Mouse (Mus musculus) liver (tissue): Measurements from ENCODE around the gene Tmcc3.

Experiments used
- DNase-seq: peaks from one replicate; pipeline ENCODE4 v3.0.0-alpha.2; 2020; ENCODE audit warnings: mixed read lengths

Tmcc3 gene

DNA sequence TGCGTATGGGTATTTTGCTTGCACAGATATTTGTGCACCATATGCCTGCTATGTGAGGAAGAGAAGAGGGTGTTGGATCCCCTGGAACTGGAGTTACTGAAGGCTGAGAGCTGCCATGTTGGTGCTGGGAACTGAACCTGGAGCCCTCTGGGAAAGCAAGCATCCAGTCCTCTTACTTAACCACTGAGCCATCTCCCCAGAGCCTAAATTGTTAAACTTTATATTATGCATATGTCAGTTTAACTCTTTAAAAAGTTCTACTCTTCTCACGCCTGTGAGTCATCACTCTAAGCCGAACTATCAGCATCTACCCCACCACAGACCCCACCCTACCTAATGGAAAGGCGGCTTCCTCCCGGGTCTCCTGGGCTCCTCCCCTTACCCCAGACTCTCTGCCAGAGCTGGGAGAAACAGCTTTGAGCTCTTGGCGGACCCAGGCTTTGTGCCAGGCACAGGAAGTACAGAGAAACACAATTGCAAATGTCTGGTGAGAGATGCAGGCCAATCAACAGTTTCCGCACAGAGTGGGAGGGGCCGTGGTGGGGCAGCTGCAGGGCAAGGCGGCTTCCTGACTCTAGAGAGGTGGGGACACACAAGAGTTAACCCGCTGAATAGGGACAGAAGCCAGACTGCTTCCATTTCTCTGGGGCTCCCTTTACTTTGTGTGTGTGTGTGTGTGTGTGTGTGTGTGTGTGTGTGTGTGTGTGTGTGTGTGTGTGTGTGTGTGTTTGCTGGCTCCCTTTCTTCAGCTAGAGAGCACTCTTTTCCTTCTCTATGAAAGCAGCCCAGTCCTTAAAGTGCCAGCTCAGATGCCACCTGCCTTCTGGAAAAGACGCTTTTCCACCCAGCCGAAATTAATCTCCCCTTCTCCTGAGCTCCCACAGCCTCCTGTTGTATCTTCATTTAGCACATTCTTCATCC, 114.5 kb downstream of the Tmcc3 start:
- DNase-seq: peak; percentile 58

DNA sequence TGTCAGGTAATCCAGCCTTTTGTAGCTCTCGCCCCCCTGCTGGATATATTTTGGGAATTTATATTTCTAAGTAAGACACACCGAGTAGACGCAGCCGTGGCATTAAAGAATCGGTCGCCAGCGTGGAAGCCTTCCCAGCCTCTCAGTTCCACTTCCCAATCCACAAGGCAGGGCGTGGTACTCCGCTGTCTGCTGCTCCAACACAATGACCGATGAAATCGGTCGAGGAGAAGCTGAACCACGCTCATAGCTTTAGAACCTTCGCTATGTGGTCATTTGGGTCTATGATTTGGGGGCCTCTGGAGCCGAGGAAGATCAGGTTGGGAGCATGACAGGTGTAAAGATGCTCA, 115.1 kb downstream of the Tmcc3 start:
- no peak for DNase-seq

DNA sequence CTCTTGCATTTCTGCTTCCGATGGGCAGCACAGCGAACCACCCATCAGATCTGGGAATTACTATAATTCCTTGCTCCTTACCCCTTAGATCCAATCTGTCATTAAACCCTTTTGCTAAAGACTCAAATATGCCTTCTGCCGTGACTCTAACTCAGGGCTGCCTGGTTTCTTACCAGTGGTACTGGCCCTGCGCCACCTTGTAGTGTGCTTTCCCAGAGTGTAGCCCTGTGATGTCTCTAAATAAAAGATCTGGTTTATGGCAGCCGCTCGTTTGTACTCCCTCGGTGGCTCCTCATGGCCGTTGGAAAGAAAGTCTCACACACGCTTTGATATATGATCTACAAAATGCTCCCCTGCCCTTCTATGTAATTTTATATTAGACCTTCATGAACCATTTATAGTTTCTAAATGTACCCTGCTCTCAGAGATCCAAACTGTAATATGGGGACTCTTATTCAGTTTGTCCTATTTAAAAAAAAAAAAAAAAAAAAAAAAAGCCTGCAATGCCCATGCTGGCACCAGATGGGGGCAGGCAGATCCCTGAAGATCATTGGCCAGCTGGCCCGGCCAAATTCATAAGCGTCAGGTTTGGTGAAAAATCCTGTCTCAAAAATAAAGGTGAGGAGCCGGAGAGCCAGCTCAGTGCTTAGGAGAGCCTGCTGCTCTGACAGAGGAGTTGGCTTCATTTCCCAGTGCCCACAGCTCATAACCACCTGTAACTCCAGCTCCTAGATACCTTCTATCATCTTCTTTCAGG, 116.6 kb downstream of the Tmcc3 start:
- DNase-seq: no peak

DNA sequence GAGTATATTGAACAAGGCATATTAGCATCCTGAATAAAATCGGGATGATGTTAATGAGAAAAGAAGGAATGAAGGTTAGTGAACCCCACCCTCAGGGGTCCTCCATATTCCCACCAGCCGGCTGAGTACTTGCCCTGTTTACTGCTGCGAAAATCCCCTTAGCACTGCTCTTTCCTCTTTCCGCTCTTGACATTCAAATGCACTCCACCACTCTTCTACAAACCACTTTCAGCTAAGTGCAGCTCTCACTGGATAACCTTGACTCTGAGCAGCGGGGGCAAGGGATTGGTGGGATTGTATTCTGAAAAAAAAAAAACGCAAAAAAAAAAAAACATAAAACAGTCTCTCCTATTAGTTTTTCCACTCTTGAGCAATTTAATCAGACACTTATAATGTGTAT, 118.8 kb downstream of the Tmcc3 start:
- DNase-seq: no peak

DNA sequence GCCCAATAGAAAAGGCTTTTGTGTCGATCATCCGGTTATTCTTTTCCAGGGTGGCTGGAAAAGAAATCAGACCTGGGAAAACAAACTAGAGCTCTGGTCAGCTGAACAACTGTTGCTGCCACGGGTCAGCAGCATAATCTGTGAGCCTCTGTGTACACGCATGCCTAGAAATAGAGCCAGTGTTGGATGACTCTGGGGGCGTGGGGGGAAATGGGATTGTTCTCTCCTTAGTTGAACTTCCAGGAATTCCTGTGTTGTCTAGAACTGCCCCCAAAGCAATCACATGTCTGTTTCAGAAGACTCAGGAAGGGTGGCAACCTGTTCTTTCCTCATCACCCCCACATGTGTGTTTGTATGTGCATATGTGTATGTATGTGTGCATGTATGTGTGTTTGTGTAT, 121.2 kb downstream of the Tmcc3 start:
- no peak for DNase-seq

DNA sequence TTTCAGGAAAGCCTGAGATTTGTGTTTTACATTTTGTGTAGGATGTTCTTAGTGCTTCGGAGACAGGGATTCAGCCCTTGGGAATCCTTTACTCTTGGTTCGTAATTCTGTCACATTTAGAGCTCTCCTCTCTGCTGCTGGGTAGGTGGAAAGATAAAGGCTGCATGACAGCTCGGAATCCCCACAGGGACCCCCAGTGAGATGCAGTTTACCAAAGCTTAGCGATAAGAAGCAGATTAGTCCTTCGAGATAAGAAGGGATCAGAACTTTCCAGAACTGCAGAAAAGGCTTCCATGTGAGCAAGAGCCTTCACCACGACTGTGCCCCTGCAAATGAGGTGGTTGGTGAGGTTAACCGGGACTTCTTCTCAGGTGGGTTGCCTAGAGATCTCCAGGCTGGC, 122.2 kb downstream of the Tmcc3 start:
- DNase-seq: no peak

DNA sequence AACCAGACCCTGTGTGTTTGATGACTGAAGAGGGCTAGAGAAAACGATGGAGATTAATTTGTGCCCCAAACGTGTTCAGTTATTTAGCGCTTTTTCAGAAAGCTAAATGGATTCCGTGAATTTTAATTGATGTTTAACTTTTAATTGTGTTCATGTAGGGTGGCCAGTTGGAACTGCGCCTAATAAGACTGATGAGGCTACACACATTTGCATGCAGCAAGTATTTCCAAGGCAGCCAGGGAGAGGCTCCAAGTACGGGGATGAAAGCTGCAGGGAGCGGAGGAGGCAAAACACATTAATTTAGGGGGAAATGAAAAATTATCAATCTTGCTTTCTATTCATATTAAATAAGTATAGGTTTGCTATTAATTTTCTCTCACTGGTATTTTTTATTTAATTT, 131.0 kb downstream of the Tmcc3 start:
- DNase-seq: no peak

DNA sequence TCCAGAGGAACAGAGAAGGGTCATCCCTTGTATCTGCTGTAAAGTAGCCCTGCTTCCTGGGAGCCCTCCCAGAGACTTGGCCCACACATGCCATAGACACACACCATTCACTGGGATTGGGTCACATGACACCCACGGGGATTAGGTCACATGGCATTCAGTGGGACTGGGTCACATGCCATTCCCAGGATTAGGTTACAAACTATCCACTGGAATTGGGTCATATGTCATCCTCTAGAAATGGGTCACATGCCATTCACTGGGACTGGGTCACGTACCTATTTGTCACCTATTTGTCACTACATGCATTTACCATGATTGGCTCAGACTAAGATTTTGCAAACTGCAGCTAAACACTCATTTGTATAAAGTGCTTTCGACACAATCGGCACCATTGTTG, 131.7 kb downstream of the Tmcc3 start:
- DNase-seq: no peak

DNA sequence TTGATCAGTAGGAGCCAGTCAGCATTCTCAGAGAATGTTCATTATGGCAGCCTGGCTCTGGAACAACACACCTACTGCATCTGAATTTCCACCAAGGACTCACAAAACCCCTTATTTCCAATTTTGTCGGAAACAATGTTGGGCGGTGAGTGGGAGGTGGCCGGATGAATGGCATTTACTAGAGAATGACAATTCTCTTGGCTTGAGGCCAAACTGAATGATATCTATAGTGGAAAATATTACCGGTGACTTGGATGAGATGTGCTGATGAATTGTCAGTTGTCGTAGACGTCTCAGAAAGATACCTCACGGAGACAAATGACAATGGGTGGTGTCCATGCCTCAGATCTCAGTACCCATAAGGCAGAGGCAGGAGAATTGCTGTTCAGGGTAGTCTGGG, 133.4 kb downstream of the Tmcc3 start:
- DNase-seq: no peak

DNA sequence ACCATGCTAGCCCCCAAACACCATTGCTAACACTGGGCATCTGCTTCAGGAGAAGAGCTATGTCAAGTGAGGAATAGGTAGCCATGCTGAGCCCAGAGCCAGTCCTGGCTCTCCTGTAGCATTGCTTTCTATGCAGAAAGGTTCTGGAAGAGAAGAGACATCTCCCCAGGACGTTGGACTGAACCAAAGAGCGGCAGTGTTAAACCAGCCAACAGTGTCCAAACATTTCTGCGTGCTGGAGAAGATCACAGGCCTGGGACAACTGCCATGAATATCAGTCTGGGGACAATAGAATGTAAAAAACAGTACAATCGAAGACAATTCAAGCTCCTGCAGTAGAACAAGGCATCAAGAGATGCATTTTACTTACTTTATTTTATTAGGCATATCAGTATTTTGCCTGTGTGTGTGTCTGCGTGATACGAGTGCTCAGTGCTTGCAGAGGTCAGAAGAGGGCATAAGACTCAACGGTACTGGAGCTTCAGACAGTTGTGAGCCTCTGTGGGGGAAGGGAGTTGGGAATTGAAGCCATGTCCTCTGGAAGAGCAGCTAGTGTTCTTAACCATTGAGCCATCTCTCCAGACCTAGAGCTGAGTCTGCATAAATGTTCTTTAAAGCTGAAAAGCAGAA, 134.7 kb downstream of the Tmcc3 start:
- no peak for DNase-seq

DNA sequence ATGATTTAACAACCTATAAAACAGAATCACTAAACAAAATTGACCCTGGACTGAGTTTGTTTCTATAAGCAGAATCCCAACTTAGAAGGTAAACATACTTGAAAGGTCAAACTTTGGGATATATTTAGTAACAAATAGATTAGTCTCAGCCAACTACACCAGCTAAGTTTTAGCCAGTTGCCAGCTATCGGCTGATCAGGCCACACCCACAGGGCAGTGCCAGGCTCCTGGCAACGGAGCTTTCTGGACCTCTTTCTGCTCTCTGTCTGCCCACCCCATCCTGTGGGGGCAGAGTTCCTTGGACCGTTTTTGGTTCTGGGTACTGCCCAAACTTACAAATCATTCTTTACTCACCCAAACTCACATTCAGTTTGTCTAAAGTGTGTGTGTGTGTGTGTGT, 137.9 kb downstream of the Tmcc3 start:
- DNase-seq: no peak

DNA sequence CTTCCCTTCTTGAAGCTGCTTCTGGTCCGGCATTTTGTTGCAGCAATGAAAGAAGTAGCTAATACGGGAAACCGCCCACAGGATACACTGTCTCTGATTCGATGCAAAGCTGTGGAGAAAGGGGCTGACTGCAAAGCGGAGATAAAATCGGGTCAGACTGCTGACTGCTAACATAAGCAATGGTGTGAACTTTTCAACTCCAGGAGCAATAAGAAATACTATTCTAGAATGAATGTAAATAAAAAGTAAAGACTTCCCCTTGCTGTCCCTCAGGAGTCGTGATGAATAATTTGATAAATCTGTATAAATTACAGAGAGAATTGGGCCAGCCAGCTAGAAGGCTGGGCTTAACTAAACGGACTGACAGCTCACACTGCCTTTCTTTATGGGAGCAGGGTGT, 139.0 kb downstream of the Tmcc3 start:
- no peak for DNase-seq

DNA sequence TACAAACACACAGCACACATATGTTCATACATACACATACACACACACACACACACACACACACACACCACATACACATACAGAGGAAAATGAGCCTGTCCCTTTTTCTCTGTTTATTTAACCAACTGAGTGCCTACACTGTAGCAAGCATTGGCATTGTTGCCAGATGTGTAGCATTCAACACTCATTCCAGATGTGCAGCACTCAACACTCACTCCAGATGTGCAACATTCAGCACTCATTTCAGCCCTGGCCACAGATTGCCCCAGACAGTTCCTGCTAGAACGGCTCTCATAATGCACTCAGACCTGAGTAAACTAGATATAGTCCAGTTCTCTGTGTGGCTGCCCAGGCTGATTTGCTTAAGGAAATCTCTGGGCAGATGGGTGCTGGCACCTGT, 145.7 kb downstream of the Tmcc3 start:
- DNase-seq: no peak

DNA sequence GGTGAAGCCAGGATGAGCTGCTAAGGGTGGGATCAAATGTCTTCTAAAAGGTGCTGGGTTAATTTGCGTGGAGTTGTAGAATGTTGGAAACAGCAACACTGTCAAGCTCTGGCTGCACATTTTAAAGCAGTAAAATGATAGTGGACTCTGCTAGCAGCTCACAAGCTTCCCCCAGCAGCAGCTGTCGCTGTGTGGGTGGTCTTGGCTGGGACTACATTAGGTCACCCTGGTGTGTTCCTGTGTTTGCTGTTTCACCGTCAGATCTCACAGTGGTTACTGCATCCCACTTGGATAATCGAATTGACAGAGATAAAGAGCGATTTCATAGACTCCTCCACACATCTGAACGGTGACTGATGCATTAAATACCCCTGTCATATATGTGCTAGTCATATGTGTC, 146.9 kb downstream of the Tmcc3 start:
- no peak for DNase-seq

DNA sequence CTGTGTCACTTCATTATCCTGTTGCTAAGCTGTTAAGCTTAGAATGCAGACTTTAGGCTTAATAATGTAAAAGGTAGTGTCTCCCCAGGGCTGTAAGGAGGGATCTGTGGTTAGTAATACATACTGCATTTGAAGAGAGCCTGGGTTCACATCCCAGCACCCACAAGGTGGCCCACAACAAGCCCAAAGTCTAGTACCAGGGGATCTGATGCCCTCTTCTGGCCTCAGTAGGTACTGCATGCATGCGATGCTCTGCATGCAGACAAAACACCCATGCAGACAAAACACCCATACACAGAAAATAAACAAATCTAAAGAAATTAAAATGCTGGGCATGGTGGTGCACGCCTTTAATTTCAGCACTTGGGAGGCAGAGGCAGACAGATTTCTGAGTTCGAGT, 149.6 kb downstream of the Tmcc3 start:
- DNase-seq: peak; percentile 23

DNA sequence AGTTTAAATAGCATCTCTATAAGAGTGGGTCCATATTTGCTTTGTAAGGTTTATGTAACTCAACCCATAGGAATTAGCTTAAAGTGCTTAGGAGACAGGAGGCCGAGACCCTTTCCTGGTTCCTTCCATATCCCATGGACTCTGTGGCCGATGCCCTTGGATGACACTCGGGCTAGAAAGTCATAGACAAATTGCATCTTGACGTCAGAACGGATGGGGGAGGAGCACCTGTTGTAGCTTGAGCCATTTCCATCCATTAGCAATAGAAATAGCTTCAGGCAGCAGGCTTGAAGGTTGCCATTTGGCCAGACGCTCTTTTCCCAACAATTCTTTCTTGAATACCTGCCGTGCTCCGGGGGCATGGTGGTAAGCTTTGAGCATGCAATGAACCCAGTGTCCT, 150.1 kb downstream of the Tmcc3 start:
- no peak for DNase-seq

DNA sequence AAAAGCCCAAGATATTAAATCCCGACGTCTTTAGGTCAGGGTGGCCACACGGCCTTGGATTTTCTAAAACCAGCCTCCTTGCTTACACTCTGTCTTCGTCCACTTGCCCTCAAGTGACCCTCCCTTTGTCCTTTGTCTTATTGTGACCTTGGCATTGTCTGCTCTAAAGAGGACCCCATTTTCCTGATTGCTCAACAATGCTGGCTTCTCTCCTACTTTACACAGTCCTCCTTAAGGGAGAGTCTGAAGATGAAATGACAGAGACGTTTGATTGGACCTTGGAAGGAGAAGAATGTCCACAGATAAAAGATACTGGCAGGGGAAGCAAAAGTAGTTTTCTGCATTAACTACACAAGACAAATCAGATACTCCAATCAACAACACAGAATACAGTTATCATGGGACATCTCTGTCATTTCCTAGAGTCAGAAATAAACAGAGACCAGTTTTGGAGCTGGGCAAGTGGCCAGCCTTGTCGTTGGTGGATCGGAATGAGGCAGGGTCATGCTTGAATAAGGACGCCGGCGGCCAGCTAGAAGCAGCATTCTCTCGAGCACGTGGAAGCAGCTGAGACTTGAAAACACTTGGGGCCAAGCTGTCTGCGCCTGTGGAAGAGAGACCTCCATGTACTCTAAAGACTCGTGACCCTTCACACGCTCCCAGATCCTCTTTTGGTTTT, 150.8 kb downstream of the Tmcc3 start:
- DNase-seq: peak; percentile 13

DNA sequence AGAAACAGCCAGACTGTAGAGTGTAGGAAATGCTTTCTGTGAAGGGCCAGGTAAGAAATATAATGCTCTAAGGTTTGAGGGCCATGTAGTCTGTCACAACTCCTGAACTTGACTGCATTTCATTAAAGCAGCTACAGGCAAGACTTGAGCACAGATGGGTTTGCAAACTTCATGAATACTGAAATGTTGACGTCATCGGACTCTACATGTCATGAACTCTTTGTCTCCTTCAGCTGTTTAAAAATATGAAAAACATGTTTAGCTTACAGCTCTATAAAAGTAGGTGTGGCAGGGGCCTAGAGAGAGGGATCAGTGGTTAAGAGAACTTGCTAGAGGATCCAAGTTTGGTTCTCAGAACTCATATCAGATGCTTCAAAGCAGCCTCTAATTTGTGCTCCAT, 151.7 kb downstream of the Tmcc3 start:
- DNase-seq: no peak

DNA sequence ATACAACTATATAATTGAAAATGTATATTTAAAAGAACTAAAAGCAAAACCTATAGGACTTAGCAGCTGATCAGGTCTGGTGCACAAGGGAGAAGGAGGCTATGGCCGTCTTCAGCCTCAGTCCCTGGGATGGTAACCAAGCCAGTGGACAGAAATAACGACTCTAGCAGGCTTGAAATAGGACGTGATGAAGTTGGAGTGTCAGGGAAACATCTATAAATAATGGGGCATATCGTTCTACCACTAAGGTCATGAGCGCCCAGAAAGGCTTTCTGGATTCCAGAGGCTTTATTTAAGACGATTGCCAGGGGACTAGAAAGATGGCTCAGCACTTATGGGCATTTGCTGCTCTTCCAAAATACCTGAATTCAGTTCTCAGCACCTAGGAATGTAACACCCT, 153.9 kb downstream of the Tmcc3 start:
- DNase-seq: no peak

DNA sequence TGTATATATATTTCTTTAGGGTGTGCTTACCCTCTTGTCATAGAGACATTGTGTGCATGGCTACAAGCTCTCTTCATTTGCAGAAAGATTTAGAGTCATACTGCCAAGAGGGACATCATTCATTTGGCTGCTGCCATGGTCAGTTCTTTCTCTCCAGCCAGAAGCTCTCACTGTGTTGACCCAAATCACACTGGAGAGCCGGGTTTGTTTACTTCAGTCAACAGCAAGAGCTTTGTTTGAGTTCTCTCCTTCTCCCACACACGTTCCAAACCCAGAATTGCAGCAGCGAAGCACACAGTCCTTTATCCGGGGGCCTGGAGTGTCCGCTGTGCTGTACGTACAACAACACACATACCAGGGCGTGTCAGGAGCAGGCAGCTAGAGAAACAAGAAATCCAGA, 154.6 kb downstream of the Tmcc3 start:
- DNase-seq: no peak

DNA sequence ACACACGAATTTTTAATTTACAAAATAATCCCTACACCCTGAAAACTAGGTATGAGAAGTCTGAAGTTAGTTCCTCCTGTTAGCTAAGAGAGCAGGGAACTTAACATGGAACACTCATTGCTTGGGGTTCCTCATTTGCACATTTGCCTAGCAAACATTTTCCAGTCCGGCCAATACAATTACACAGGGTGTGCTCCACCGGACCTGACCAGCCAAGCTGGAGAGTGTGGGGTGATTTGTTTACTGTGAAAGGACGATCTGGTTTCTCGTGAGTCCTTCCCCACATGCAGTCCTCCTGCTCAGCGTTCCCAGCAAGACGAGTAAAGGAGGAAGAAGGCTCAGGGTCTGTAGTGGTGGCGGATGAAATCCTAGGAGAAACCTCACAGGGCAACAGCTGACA, 159.7 kb downstream of the Tmcc3 start:
- no peak for DNase-seq

DNA sequence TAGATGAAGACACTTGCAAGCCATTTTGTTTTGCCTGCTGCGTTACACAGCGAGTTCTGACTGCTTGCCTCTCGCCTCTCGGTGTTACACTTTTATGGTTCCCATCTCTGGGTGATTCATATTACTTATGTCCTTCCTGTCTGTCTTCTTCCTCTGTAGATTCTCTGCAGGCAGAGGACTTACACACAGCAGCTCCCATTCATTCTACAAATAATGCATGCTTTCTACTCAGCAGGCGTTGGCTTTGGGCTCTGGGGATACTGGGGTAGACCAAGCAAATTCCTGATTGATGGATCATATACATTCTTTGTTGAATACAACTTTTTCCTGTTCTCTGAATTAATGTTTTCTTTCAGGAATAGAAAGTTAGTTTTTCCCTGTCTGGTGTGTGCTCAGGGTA, 161.8 kb downstream of the Tmcc3 start:
- DNase-seq: no peak

DNA sequence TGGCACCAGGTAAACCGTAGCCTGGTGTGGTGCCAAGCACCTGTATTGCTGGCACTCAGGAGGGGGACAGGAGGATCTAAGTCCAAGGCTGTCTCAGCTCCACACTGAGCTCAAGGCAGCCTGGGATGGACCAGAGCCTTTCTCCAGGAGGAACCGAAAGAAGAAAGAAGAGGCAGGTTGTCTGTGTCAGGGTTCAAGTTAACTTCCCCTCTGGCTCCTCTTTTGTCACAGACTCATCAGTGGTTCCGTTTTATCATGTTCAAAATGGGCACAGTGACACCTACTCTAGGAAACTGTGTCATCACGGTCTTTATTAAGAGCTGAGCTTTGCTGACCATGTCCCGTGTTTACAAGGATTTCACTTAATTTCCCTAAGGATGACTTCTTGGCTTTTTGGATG, 162.4 kb downstream of the Tmcc3 start:
- DNase-seq: no peak
